Mouse (Mus musculus) midbrain, embryonic 14.5 days (tissue): ENCODE data around the gene Lipc. TPM values are rescaled to one million over a fixed set of nuclear protein-coding genes. Genes with fewer than 3 reads are reported as not detected.
A peak's percentile ranks its signal among the peaks of the same experiment; 100 is the strongest.

Source experiments
- ATAC-seq: fragments of 200-750 bp; cut with Nextera tagmentation; 2 replicates; pipeline ENCODE4 v1.8.0; 2017; ENCODE audit warnings: moderate number of reproducible peaks, moderate library complexity; ENCODE audit not compliant: low FRiP score, low TSS enrichment
- DNase-seq: peaks from one replicate; pipeline ENCODE4 v3.0.0-alpha.2; 2015
- H3K27ac ChIP-seq: fragments of 300-500 bp; sonication (generic); replicated peaks from 2 replicates; pipeline ENCODE4 v1.5.1; 2014; ENCODE audit warnings: mild to moderate bottlenecking, low read depth, low read length, moderate library complexity
- H3K27me3 ChIP-seq: fragments of 300-500 bp; sonication (generic); 2 replicates; pipeline ENCODE4 v1.6.1; 2014; ENCODE audit warnings: low read length, control low read depth, mixed read lengths; ENCODE audit not compliant: control insufficient read depth, insufficient read depth
- H3K36me3 ChIP-seq: fragments of 300-500 bp; sonication (generic); 2 replicates; pipeline ENCODE4 v1.6.1; 2014; ENCODE audit warnings: low read length, control low read depth; ENCODE audit not compliant: control insufficient read depth, insufficient read depth
- H3K4me1 ChIP-seq: fragments of 300-500 bp; sonication (generic); 2 replicates; pipeline ENCODE4 v1.6.1; 2014; ENCODE audit warnings: mild to moderate bottlenecking, antibody characterized with exemption, low read length, control low read depth; ENCODE audit not compliant: control insufficient read depth, insufficient read depth
- H3K4me2 ChIP-seq: fragments of 300-500 bp; sonication (generic); 2 replicates; pipeline ENCODE4 v1.6.1; 2014; ENCODE audit warnings: mild to moderate bottlenecking, low read length, moderate library complexity
- H3K4me3 ChIP-seq: fragments of 300-500 bp; sonication (generic); replicated peaks from 2 replicates; pipeline ENCODE4 v1.5.1; 2014; ENCODE audit warnings: low read depth, low read length
- H3K9ac ChIP-seq: fragments of 300-500 bp; sonication (generic); replicated peaks from 2 replicates; pipeline ENCODE4 v1.6.1; 2014; ENCODE audit warnings: mild to moderate bottlenecking, low read length, moderate library complexity
- H3K9me3 ChIP-seq: fragments of 300-500 bp; sonication (generic); 2 replicates; pipeline ENCODE4 v1.6.1; 2016; ENCODE audit warnings: low read length, control low read depth, mixed read lengths; ENCODE audit not compliant: control insufficient read depth
- WGBS: fragments of 180-500 bp; shearing (Covaris S2); extraction: QIAGEN DNeasy Blood & Tissue Kit; methylation state at CpG from one replicate; pipeline ENCODE4 v1.1.7; 2014; 5-methylcytosine and 5-hydroxymethylcytosine counted together
- polyA plus RNA-seq: library from polyadenylated mRNA; unstranded; fragments of >200 nt; fragmentation: Nextera tagmentation; extraction: Ambion mirVana; gene quantifications from 2 replicates; pipeline ENCODE4 v1.2.1, GENCODE M21; 2014

Gene Lipc
- polyA plus RNA-seq, 1 experiment from 2014 or later = not detected

GRCm38 (mm10) chr9:70834730-70835154 is 117.3 kb downstream of the Lipc start:
- ATAC-seq (no peak), DNase-seq (peak; percentile 58)
- Histone ChIP-seq H3K4me1 (no peaks in the 10 kb centered on the region), H3K9me3 (no peaks in the 10 kb centered on the region), H3K9ac (no peak overlapping the region), H3K27me3 (no peaks in the 10 kb centered on the region), H3K27ac (no peak overlapping the region), H3K4me2 (no peak overlapping the region), H3K4me3 (no peak overlapping the region), H3K36me3 (no peaks in the 10 kb centered on the region)
- 49% methylated on average over 4 of the region's 4 CpGs for WGBS

GRCm38 (mm10) chr9:70834217-70834616 is 117.8 kb downstream of the Lipc start:
- no peaks in the 10 kb centered on the region for H3K4me1 ChIP-seq
- DNase-seq = no peak
- H3K27ac ChIP-seq = no peak overlapping the region
- H3K4me2 ChIP-seq = no peak overlapping the region
- H3K9ac ChIP-seq = no peak overlapping the region
- 90% methylated on average over 3 of the region's 3 CpGs for WGBS
- no peak overlapping the region for H3K4me3 ChIP-seq
- no peaks in the 10 kb centered on the region for H3K9me3 ChIP-seq
- H3K36me3 ChIP-seq = no peaks in the 10 kb centered on the region
- H3K27me3 ChIP-seq = no peaks in the 10 kb centered on the region
- no peak for ATAC-seq

GRCm38 (mm10) chr9:70833111-70833908 is 118.7 kb downstream of the Lipc start:
- H3K4me3 ChIP-seq = no peak overlapping the region
- ATAC-seq (no peak), DNase-seq (no peak)
- H3K4me2 ChIP-seq = no peak overlapping the region
- H3K27me3 ChIP-seq = no peaks in the 10 kb centered on the region
- no peaks in the 10 kb centered on the region for H3K36me3 ChIP-seq
- 89% methylated on average over 6 of the region's 6 CpGs for WGBS
- no peak overlapping the region for H3K9ac ChIP-seq
- H3K4me1 ChIP-seq = no peaks in the 10 kb centered on the region
- no peaks in the 10 kb centered on the region for H3K9me3 ChIP-seq
- H3K27ac ChIP-seq = no peak overlapping the region

GRCm38 (mm10) chr9:70832231-70832630 is 119.8 kb downstream of the Lipc start:
- Histone ChIP-seq H3K4me2 (no peak overlapping the region), H3K36me3 (no peaks in the 10 kb centered on the region), H3K9ac (no peak overlapping the region), H3K4me1 (no peaks in the 10 kb centered on the region), H3K27ac (no peak overlapping the region), H3K9me3 (no peaks in the 10 kb centered on the region), H3K4me3 (no peak overlapping the region), H3K27me3 (no peaks in the 10 kb centered on the region)
- no peak for DNase-seq
- 89% methylated on average over 7 of the region's 7 CpGs for WGBS
- no peak for ATAC-seq

GRCm38 (mm10) chr9:70830844-70831529 is 121.0 kb downstream of the Lipc start:
- ATAC-seq = no peak
- Histone ChIP-seq H3K4me2 (no peak overlapping the region), H3K27me3 (no peaks in the 10 kb centered on the region), H3K4me1 (no peaks in the 10 kb centered on the region), H3K27ac (no peak overlapping the region), H3K4me3 (no peak overlapping the region), H3K9ac (no peak overlapping the region), H3K36me3 (no peaks in the 10 kb centered on the region), H3K9me3 (no peaks in the 10 kb centered on the region)
- 87% methylated on average over 6 of the region's 6 CpGs for WGBS
- no peak for DNase-seq

- Histone ChIP-seq H3K4me1 (no peaks in the 10 kb centered on the region), H3K36me3 (no peaks in the 10 kb centered on the region), H3K27me3 (no peaks in the 10 kb centered on the region), H3K27ac (no peak overlapping the region), H3K4me2 (no peak overlapping the region), H3K9me3 (no peaks in the 10 kb centered on the region), H3K4me3 (no peak overlapping the region), H3K9ac (no peak overlapping the region)
- DNase-seq = no peak
- no peak for ATAC-seq
- WGBS = 83% methylated on average over 7 of the region's 7 CpGs
Measured at GRCm38 (mm10) chr9:70829784-70830488, 122.1 kb downstream of the Lipc start.

- no peaks in the 10 kb centered on the region for H3K36me3 ChIP-seq
- H3K4me2 ChIP-seq = no peak overlapping the region
- H3K4me1 ChIP-seq = no peaks in the 10 kb centered on the region
- H3K27ac ChIP-seq = no peak overlapping the region
- H3K9ac ChIP-seq = no peak overlapping the region
- WGBS = 95% methylated on average over 6 of the region's 6 CpGs
- H3K9me3 ChIP-seq = no peaks in the 10 kb centered on the region
- no peak overlapping the region for H3K4me3 ChIP-seq
- no peak for DNase-seq
- no peak for ATAC-seq
- no peaks in the 10 kb centered on the region for H3K27me3 ChIP-seq
Measured at GRCm38 (mm10) chr9:70827911-70828310, 124.1 kb downstream of the Lipc start.

- Histone ChIP-seq H3K9me3 (no peaks in the 10 kb centered on the region), H3K36me3 (no peaks in the 10 kb centered on the region), H3K9ac (no peak overlapping the region), H3K27me3 (no peaks in the 10 kb centered on the region), H3K27ac (no peak overlapping the region), H3K4me1 (no peaks in the 10 kb centered on the region), H3K4me3 (no peak overlapping the region), H3K4me2 (no peak overlapping the region)
- WGBS = 85% methylated on average over 3 of the region's 3 CpGs
- ATAC-seq = no peak
- no peak for DNase-seq
Measured at GRCm38 (mm10) chr9:70824103-70824502, 127.9 kb downstream of the Lipc start.
